Mouse (Mus musculus) heart, postnatal 0 days (tissue): ENCODE results near the gene Vav1. TPM values are rescaled to one million over a fixed set of nuclear protein-coding genes. Genes with fewer than 3 reads are reported as not detected.
A peak's percentile ranks its signal among the peaks of the same experiment; 100 is the strongest.

ENCODE experiments used
- ATAC-seq: fragments of 200-750 bp; cut with Nextera tagmentation; 2 replicates; pipeline ENCODE4 v1.8.0; 2017; ENCODE audit warnings: low read depth, moderate number of reproducible peaks, moderate library complexity; ENCODE audit not compliant: insufficient read depth
- DNase-seq: peaks from one replicate; pipeline ENCODE4 v3.0.0-alpha.2; 2016; ENCODE audit warnings: low spot score
- H3K27ac ChIP-seq: fragments of 300-500 bp; sonication (generic); 2 replicates; pipeline ENCODE4 v1.5.1; 2014; ENCODE audit warnings: low read depth, mild to moderate bottlenecking
- H3K27me3 ChIP-seq: fragments of 300-500 bp; sonication (generic); 2 replicates; pipeline ENCODE4 v1.6.1; 2014; ENCODE audit warnings: low read length, mixed read lengths; ENCODE audit not compliant: control insufficient read depth, insufficient read depth
- H3K36me3 ChIP-seq: fragments of 300-500 bp; sonication (generic); replicated peaks from 2 replicates; pipeline ENCODE4 v1.6.1; 2014; ENCODE audit warnings: low read length, mixed read lengths; ENCODE audit not compliant: control insufficient read depth, insufficient read depth
- H3K4me1 ChIP-seq: fragments of 300-500 bp; sonication (generic); 2 replicates; pipeline ENCODE4 v1.6.1; 2014; ENCODE audit warnings: antibody characterized with exemption; ENCODE audit not compliant: control insufficient read depth, insufficient read depth
- H3K4me2 ChIP-seq: fragments of 300-500 bp; sonication (generic); 2 replicates; pipeline ENCODE4 v1.6.1; 2014; ENCODE audit warnings: low read depth, mild to moderate bottlenecking, low read length, moderate library complexity
- H3K4me3 ChIP-seq: fragments of 300-500 bp; sonication (generic); 2 replicates; pipeline ENCODE4 v1.5.1; 2014; ENCODE audit warnings: low read depth, low read length
- H3K9ac ChIP-seq: fragments of 300-500 bp; sonication (generic); replicated peaks from 2 replicates; pipeline ENCODE4 v1.6.1; 2014; ENCODE audit warnings: low read depth, low read length, mixed read lengths
- H3K9me3 ChIP-seq: fragments of 300-500 bp; sonication (generic); replicated peaks from 2 replicates; pipeline ENCODE4 v1.6.1; 2016; ENCODE audit warnings: low read length; ENCODE audit not compliant: control insufficient read depth
- CTCF ChIP-seq: IDR thresholded peaks from 2 replicates; pipeline ENCODE4 v1.5.1; 2016; ENCODE audit warnings: antibody characterized with exemption, control low read depth, low read depth
- EP300 ChIP-seq: IDR thresholded peaks from 2 replicates; pipeline ENCODE4 v1.6.1; 2016; ENCODE audit warnings: antibody characterized with exemption, low read depth
- WGBS: fragments of 180-500 bp; shearing (Covaris S2); extraction: QIAGEN DNeasy Blood & Tissue Kit; methylation state at CpG from one replicate; pipeline ENCODE4 v1.1.7; 2014; 5-methylcytosine and 5-hydroxymethylcytosine counted together
- polyA plus RNA-seq: library from polyadenylated mRNA; unstranded; fragments of >200 nt; fragmentation: Nextera tagmentation; extraction: Ambion mirVana; gene quantifications from 2 replicates; pipeline ENCODE4 v1.2.1, GENCODE M21; 2015
- total RNA-seq: library from RNA; depleted of rRNA; stranded (reverse); fragments of >200 nt; gene quantifications from 2 replicates; pipeline ENCODE4 v1.2.3, GENCODE M21; 2014; ENCODE audit warnings: low replicate concordance

Vav1 gene
- total and polyA plus RNA-seq, 2 experiments from 2014 or later = 1.0 to 2.6 TPM

- H3K27me3 ChIP-seq = no peaks in the 10 kb centered on the region
- DNase-seq = peak; percentile 64
- no peaks in the 10 kb centered on the region for H3K4me1 ChIP-seq
- no peaks in the 10 kb centered on the region for H3K9me3 ChIP-seq
- no peak overlapping the region for H3K4me3 ChIP-seq
- WGBS = 8% methylated on average over 11 of the region's 11 CpGs
- no peak overlapping the region for H3K27ac ChIP-seq
- no peak overlapping the region for H3K9ac ChIP-seq
- H3K4me2 ChIP-seq = no peak overlapping the region
- no peaks in the 10 kb centered on the region for H3K36me3 ChIP-seq
- TF ChIP-seq EP300 (no peak), CTCF (peak; percentile 96)
- peak; percentile 83; the same call in 1 of the 2 replicates for ATAC-seq
Observed at GRCm38 (mm10) chr17:57335673-57336303, 56.9 kb downstream of the Vav1 start.

DNA sequence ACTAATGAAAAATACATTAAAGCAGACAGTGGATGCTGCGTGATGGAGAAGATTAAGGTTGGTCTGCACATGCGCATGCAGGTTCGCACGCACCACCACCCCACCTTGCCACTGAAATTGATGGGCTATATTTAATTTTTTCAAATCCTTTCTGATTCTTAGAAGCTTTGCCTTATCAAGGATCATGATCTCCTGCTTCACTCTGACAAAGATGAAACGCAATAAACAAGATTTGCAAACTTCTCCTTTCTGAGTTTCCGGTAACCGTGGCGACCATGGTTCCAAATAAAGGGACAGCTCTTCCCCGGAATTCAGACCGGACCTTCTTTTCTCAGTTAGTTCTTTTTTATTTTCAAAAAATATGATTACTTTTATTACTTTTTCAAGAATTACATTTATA lies 59.1 kb downstream of the Vav1 start:
- 77% methylated on average over 10 of the region's 10 CpGs for WGBS
- Histone ChIP-seq H3K4me2 (no peak overlapping the region), H3K9ac (no peak overlapping the region), H3K36me3 (no peaks in the 10 kb centered on the region), H3K4me3 (no peak overlapping the region), H3K27me3 (no peaks in the 10 kb centered on the region), H3K4me1 (no peaks in the 10 kb centered on the region), H3K27ac (no peak overlapping the region), H3K9me3 (no peaks in the 10 kb centered on the region)
- ATAC-seq (no peak), DNase-seq (no peak)
- TF ChIP-seq EP300 (no peak), CTCF (no peak)

- WGBS = 66% methylated on average over 9 of the region's 9 CpGs
- H3K9ac ChIP-seq = no peak overlapping the region
Observed at GRCm38 (mm10) chr17:57339298-57339697, 60.4 kb downstream of the Vav1 start.

DNA sequence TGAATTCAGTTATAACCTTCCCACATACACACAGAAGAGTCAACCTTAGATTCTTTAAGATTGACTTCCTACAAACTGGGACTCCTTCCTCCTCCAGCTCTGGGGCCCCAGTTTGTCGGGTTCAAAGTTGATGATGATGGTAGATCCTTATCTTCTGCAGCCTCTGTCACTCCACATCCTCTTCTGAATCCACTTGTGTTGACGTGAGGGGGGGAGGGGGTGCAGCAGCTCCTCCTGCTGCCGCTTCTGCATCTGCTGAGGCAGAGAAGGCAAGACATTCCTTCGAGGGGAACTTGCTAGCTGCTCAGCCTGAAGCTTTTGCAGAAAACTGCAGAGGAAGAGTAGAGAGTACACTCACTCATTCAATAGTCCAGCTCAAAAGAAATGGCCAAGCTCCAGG lies 62.7 kb downstream of the Vav1 start:
- Histone ChIP-seq H3K9me3 (no peaks in the 10 kb centered on the region), H3K36me3 (no peaks in the 10 kb centered on the region), H3K4me1 (no peaks in the 10 kb centered on the region), H3K27me3 (no peaks in the 10 kb centered on the region), H3K9ac (no peak overlapping the region), H3K4me2 (no peak overlapping the region), H3K27ac (no peak overlapping the region), H3K4me3 (no peak overlapping the region)
- DNase-seq (no peak), ATAC-seq (no peak)
- no peak for TF ChIP-seq CTCF
- no peak for TF ChIP-seq EP300
- WGBS = 57% methylated on average over 4 of the region's 4 CpGs

More at GRCm38 (mm10) chr17:57339298-57339697, 60.4 kb downstream of the Vav1 start:
- no peak for DNase-seq
- TF ChIP-seq EP300 = no peak
- TF ChIP-seq CTCF = no peak
- no peaks in the 10 kb centered on the region for H3K36me3 ChIP-seq
- no peak overlapping the region for H3K27ac ChIP-seq
- no peak for ATAC-seq
- no peak overlapping the region for H3K4me2 ChIP-seq
- no peaks in the 10 kb centered on the region for H3K4me1 ChIP-seq
- no peaks in the 10 kb centered on the region for H3K9me3 ChIP-seq
- no peaks in the 10 kb centered on the region for H3K27me3 ChIP-seq
- H3K4me3 ChIP-seq = no peak overlapping the region

- Histone ChIP-seq H3K4me1 (no peaks in the 10 kb centered on the region), H3K27me3 (no peaks in the 10 kb centered on the region), H3K4me3 (no peak overlapping the region), H3K4me2 (no peak overlapping the region), H3K9ac (no peak overlapping the region), H3K36me3 (no peaks in the 10 kb centered on the region), H3K27ac (no peak overlapping the region), H3K9me3 (no peaks in the 10 kb centered on the region)
- 51% methylated on average over 2 of the region's 2 CpGs for WGBS
- no peak for TF ChIP-seq CTCF
- TF ChIP-seq EP300 = no peak
- DNase-seq (no peak), ATAC-seq (no peak)
Observed at GRCm38 (mm10) chr17:57344029-57344707, 65.3 kb downstream of the Vav1 start.
